Mouse (Mus musculus): ENCODE results near the gene Gsdma.
A peak's percentile ranks its signal among the peaks of the same experiment; 100 is the strongest.

GRCm38 (mm10) chr11:98721458-98722226 lies 57.5 kb downstream of the Gsdma start:
- TF ChIP-seq CTCF (IDR thresholded peaks at IDR 0.05; ENCODE audit: low read depth): peak; percentile 54
- TF ChIP-seq EP300 (IDR thresholded peaks at IDR 0.05; ENCODE audit: low read depth): no peak

All from liver, postnatal 0 days (tissue).